In the genomic region with DNA sequence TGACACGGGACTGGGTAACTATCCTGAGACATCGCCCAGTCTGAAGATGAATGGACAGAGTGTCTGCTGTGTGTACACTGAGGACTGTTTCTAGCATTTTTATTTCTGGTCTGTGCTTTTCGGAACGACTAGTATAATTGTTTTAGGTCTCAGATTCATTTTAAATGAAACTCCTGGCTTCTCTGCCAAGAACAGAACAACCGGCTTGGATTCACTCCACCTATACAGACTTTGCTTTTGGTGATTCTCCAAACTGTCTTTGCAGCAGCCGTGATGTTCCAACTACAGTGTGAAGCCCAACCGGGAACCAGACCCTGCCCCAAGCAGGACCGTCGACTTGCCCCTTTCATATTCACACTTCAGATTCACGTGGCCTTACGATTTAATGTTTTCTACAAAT, we compare ENCODE assay signal across 25 mouse cellular contexts. TPM values are rescaled to one million over a fixed set of nuclear protein-coding genes. Genes with fewer than 3 reads are reported as not detected.
"Had no signal": no experiment of that assay in that cellular context is flagged by ENCODE, and none has a peak within 500 bp of the region (broad histone marks: within the 10 kb centered on the region; RNA-seq: fewer than 3 reads in every experiment).

No protein-coding gene starts in this region.

- H3K27me3 ChIP-seq: megakaryocyte, embryonic 14.5 days had no signal

- H3K27ac ChIP-seq: intestine, embryonic 15.5 days; kidney, embryonic 15.5 days; limb, embryonic 10.5 days; limb, embryonic 13.5 days; liver, embryonic 12.5 days; liver, embryonic 15.5 days; lung, embryonic 15.5 days; midbrain, embryonic 10.5 days; midbrain, embryonic 13.5 days; neural tube, embryonic 13.5 days had no signal

- H3K36me3 ChIP-seq: intestine, embryonic 15.5 days; lung, embryonic 15.5 days; midbrain, embryonic 13.5 days had no signal

- DNase-seq: kidney, adult 11 months; kidney, adult 8-10 months; kidney, postnatal 10 days; kidney, postnatal 36 days; layer of hippocampus, adult 9-11 months; liver; lung, adult 18-20 months; lung, postnatal 10 days; lung, postnatal 36 days; retina, postnatal 1 day; right cerebral cortex, postnatal 25 days had no signal

- H3K4me2 ChIP-seq: intestine, embryonic 15.5 days; kidney, embryonic 15.5 days; limb, embryonic 13.5 days; liver, embryonic 12.5 days; liver, embryonic 15.5 days; lung, embryonic 15.5 days; midbrain, embryonic 13.5 days; neural tube, embryonic 13.5 days had no signal

- H3K4me3 ChIP-seq: intestine, embryonic 15.5 days; kidney, embryonic 15.5 days; limb, embryonic 10.5 days; limb, embryonic 13.5 days; liver, embryonic 12.5 days; liver, embryonic 15.5 days; lung, embryonic 15.5 days; megakaryocyte, embryonic 14.5 days; midbrain, embryonic 10.5 days; midbrain, embryonic 13.5 days; myocyte; neural tube, embryonic 13.5 days had no signal

- ATAC-seq: intestine, embryonic 15.5 days; liver, embryonic 12.5 days; midbrain, embryonic 13.5 days; midbrain, embryonic 16.5 days had no signal

- H3K9ac ChIP-seq: intestine, embryonic 15.5 days; kidney, embryonic 15.5 days; limb, embryonic 13.5 days; liver, embryonic 12.5 days; liver, embryonic 15.5 days; lung, embryonic 15.5 days; midbrain, embryonic 13.5 days; neural tube, embryonic 13.5 days had no signal

- H3K9me3 ChIP-seq: intestine, embryonic 15.5 days; kidney, embryonic 15.5 days; limb, embryonic 10.5 days; limb, embryonic 13.5 days; liver, embryonic 12.5 days; liver, embryonic 15.5 days; lung, embryonic 15.5 days; megakaryocyte, embryonic 14.5 days; midbrain, embryonic 10.5 days; midbrain, embryonic 13.5 days; neural tube, embryonic 13.5 days had no signal

RNA-seq across cellular contexts. Expression of gene Cd27, which starts 18.9 kb away (rescaled TPM):
- total RNA-seq: layer of hippocampus, postnatal 25 days had no signal
